Mouse (Mus musculus): Measurements from ENCODE around the gene Cd28. TPM values are rescaled to one million over a fixed set of nuclear protein-coding genes. Genes with fewer than 3 reads are reported as not detected.

Gene Cd28
- polyA plus RNA-seq, 1 experiment from 2014 or later: 0.08 TPM

- no peak overlapping the region for H3K27ac ChIP-seq (ENCODE audit: low read length)
- H3K27me3 ChIP-seq (replicated peaks; ENCODE audit: control insufficient read depth, insufficient read depth, low read length): no peaks in the 10 kb centered on the region
- H3K9ac ChIP-seq (replicated peaks; ENCODE audit: low read depth, low read length): no peak overlapping the region
- WGBS: 75% methylated on average over 4 of the region's 4 CpGs
- no peak overlapping the region for H3K4me3 ChIP-seq (replicated peaks; ENCODE audit: low read length)
- no peak overlapping the region for H3K4me2 ChIP-seq (ENCODE audit: low read length)
- H3K36me3 ChIP-seq (ENCODE audit: control insufficient read depth, insufficient read depth): no peaks in the 10 kb centered on the region
- no peaks in the 10 kb centered on the region for H3K9me3 ChIP-seq (ENCODE audit: control insufficient read depth, low read length)
- no peak for ATAC-seq
- no peaks in the 10 kb centered on the region for H3K4me1 ChIP-seq (replicated peaks; ENCODE audit: control insufficient read depth, insufficient read depth, low read length)
Measured at GRCm38 (mm10) chr1:60776166-60776565, 59.6 kb downstream of the Cd28 start.

- Histone ChIP-seq H3K4me3 (replicated peaks; ENCODE audit: low read length) (no peak overlapping the region), H3K36me3 (ENCODE audit: control insufficient read depth, insufficient read depth) (no peaks in the 10 kb centered on the region), H3K27me3 (replicated peaks; ENCODE audit: control insufficient read depth, insufficient read depth, low read length) (no peaks in the 10 kb centered on the region), H3K27ac (ENCODE audit: low read length) (no peak overlapping the region), H3K9ac (replicated peaks; ENCODE audit: low read depth, low read length) (no peak overlapping the region), H3K9me3 (ENCODE audit: control insufficient read depth, low read length) (no peaks in the 10 kb centered on the region), H3K4me1 (replicated peaks; ENCODE audit: control insufficient read depth, insufficient read depth, low read length) (no peaks in the 10 kb centered on the region), H3K4me2 (ENCODE audit: low read length) (no peak overlapping the region)
- no peak for ATAC-seq
- WGBS: 81% methylated on average over 3 of the region's 3 CpGs
Measured at GRCm38 (mm10) chr1:60776906-60777305, 60.3 kb downstream of the Cd28 start.

GRCm38 (mm10) chr1:60778465-60779115 lies 62.0 kb downstream of the Cd28 start:
- H3K27ac ChIP-seq (ENCODE audit: low read length): no peak overlapping the region
- H3K4me1 ChIP-seq (replicated peaks; ENCODE audit: control insufficient read depth, insufficient read depth, low read length): no peaks in the 10 kb centered on the region
- H3K4me2 ChIP-seq (ENCODE audit: low read length): no peak overlapping the region
- no peaks in the 10 kb centered on the region for H3K27me3 ChIP-seq (replicated peaks; ENCODE audit: control insufficient read depth, insufficient read depth, low read length)
- no peak overlapping the region for H3K9ac ChIP-seq (replicated peaks; ENCODE audit: low read depth, low read length)
- no peaks in the 10 kb centered on the region for H3K36me3 ChIP-seq (ENCODE audit: control insufficient read depth, insufficient read depth)
- H3K9me3 ChIP-seq (ENCODE audit: control insufficient read depth, low read length): no peaks in the 10 kb centered on the region
- no peak for ATAC-seq
- no peak overlapping the region for H3K4me3 ChIP-seq (replicated peaks; ENCODE audit: low read length)
- WGBS: 77% methylated on average over 8 of the region's 8 CpGs

GRCm38 (mm10) chr1:60779176-60779575 lies 62.6 kb downstream of the Cd28 start:
- H3K36me3 ChIP-seq (ENCODE audit: control insufficient read depth, insufficient read depth): no peaks in the 10 kb centered on the region
- no peak for ATAC-seq
- H3K4me1 ChIP-seq (replicated peaks; ENCODE audit: control insufficient read depth, insufficient read depth, low read length): no peaks in the 10 kb centered on the region
- no peak overlapping the region for H3K9ac ChIP-seq (replicated peaks; ENCODE audit: low read depth, low read length)
- no peak overlapping the region for H3K4me3 ChIP-seq (replicated peaks; ENCODE audit: low read length)
- no peak overlapping the region for H3K4me2 ChIP-seq (ENCODE audit: low read length)
- no peak overlapping the region for H3K27ac ChIP-seq (ENCODE audit: low read length)
- no peaks in the 10 kb centered on the region for H3K9me3 ChIP-seq (ENCODE audit: control insufficient read depth, low read length)
- WGBS: 87% methylated on average over 2 of the region's 2 CpGs
- H3K27me3 ChIP-seq (replicated peaks; ENCODE audit: control insufficient read depth, insufficient read depth, low read length): no peaks in the 10 kb centered on the region

GRCm38 (mm10) chr1:60781666-60782065 lies 65.1 kb downstream of the Cd28 start:
- no peak overlapping the region for H3K4me3 ChIP-seq (replicated peaks; ENCODE audit: low read length)
- H3K27me3 ChIP-seq (replicated peaks; ENCODE audit: control insufficient read depth, insufficient read depth, low read length): no peaks in the 10 kb centered on the region
- H3K9ac ChIP-seq (replicated peaks; ENCODE audit: low read depth, low read length): no peak overlapping the region
- ATAC-seq: no peak
- no peaks in the 10 kb centered on the region for H3K4me1 ChIP-seq (replicated peaks; ENCODE audit: control insufficient read depth, insufficient read depth, low read length)
- no peak overlapping the region for H3K4me2 ChIP-seq (ENCODE audit: low read length)
- no peak overlapping the region for H3K27ac ChIP-seq (ENCODE audit: low read length)
- 83% methylated on average over 4 of the region's 4 CpGs for WGBS
- H3K9me3 ChIP-seq (ENCODE audit: control insufficient read depth, low read length): no peaks in the 10 kb centered on the region
- H3K36me3 ChIP-seq (ENCODE audit: control insufficient read depth, insufficient read depth): no peaks in the 10 kb centered on the region

GRCm38 (mm10) chr1:60793717-60794116 lies 77.1 kb downstream of the Cd28 start:
- Histone ChIP-seq H3K4me2 (ENCODE audit: low read length) (no peak overlapping the region), H3K27ac (ENCODE audit: low read length) (no peak overlapping the region), H3K36me3 (ENCODE audit: control insufficient read depth, insufficient read depth) (no peaks in the 10 kb centered on the region), H3K9ac (replicated peaks; ENCODE audit: low read depth, low read length) (no peak overlapping the region), H3K9me3 (ENCODE audit: control insufficient read depth, low read length) (no peaks in the 10 kb centered on the region), H3K4me3 (replicated peaks; ENCODE audit: low read length) (no peak overlapping the region), H3K4me1 (replicated peaks; ENCODE audit: control insufficient read depth, insufficient read depth, low read length) (no peaks in the 10 kb centered on the region), H3K27me3 (replicated peaks; ENCODE audit: control insufficient read depth, insufficient read depth, low read length) (no peaks in the 10 kb centered on the region)
- ATAC-seq: no peak

- ATAC-seq: no peak
- Histone ChIP-seq H3K27ac (ENCODE audit: low read length) (no peak overlapping the region), H3K9ac (replicated peaks; ENCODE audit: low read depth, low read length) (no peak overlapping the region), H3K4me3 (replicated peaks; ENCODE audit: low read length) (no peak overlapping the region), H3K27me3 (replicated peaks; ENCODE audit: control insufficient read depth, insufficient read depth, low read length) (no peaks in the 10 kb centered on the region), H3K9me3 (ENCODE audit: control insufficient read depth, low read length) (no peaks in the 10 kb centered on the region), H3K4me2 (ENCODE audit: low read length) (no peak overlapping the region), H3K36me3 (ENCODE audit: control insufficient read depth, insufficient read depth) (no peaks in the 10 kb centered on the region), H3K4me1 (replicated peaks; ENCODE audit: control insufficient read depth, insufficient read depth, low read length) (no peaks in the 10 kb centered on the region)
- WGBS: 88% methylated on average over 3 of the region's 3 CpGs
Measured at GRCm38 (mm10) chr1:60795677-60796205, 79.1 kb downstream of the Cd28 start.

- WGBS: 69% methylated on average over 1 of the region's 1 CpGs
- Histone ChIP-seq H3K4me3 (replicated peaks; ENCODE audit: low read length) (no peak overlapping the region), H3K4me2 (ENCODE audit: low read length) (no peak overlapping the region), H3K9me3 (ENCODE audit: control insufficient read depth, low read length) (no peaks in the 10 kb centered on the region), H3K27me3 (replicated peaks; ENCODE audit: control insufficient read depth, insufficient read depth, low read length) (no peaks in the 10 kb centered on the region), H3K9ac (replicated peaks; ENCODE audit: low read depth, low read length) (no peak overlapping the region), H3K4me1 (replicated peaks; ENCODE audit: control insufficient read depth, insufficient read depth, low read length) (no peaks in the 10 kb centered on the region), H3K36me3 (ENCODE audit: control insufficient read depth, insufficient read depth) (no peaks in the 10 kb centered on the region), H3K27ac (ENCODE audit: low read length) (no peak overlapping the region)
- ATAC-seq: no peak
Measured at GRCm38 (mm10) chr1:60799795-60800345, 83.3 kb downstream of the Cd28 start.

GRCm38 (mm10) chr1:60801210-60801671 lies 84.6 kb downstream of the Cd28 start:
- H3K4me1 ChIP-seq (replicated peaks; ENCODE audit: control insufficient read depth, insufficient read depth, low read length): no peaks in the 10 kb centered on the region
- no peaks in the 10 kb centered on the region for H3K36me3 ChIP-seq (ENCODE audit: control insufficient read depth, insufficient read depth)
- WGBS: 91% methylated on average over 4 of the region's 4 CpGs
- no peaks in the 10 kb centered on the region for H3K27me3 ChIP-seq (replicated peaks; ENCODE audit: control insufficient read depth, insufficient read depth, low read length)
- H3K4me3 ChIP-seq (replicated peaks; ENCODE audit: low read length): no peak overlapping the region
- H3K9me3 ChIP-seq (ENCODE audit: control insufficient read depth, low read length): no peaks in the 10 kb centered on the region
- H3K9ac ChIP-seq (replicated peaks; ENCODE audit: low read depth, low read length): no peak overlapping the region
- H3K4me2 ChIP-seq (ENCODE audit: low read length): no peak overlapping the region
- no peak overlapping the region for H3K27ac ChIP-seq (ENCODE audit: low read length)
- no peak for ATAC-seq
